Mouse (Mus musculus) heart, postnatal 10 days (tissue): ENCODE measurements around the gene Olfr573-ps1. TPM values are rescaled to one million over a fixed set of nuclear protein-coding genes. Genes with fewer than 3 reads are reported as not detected.

Source experiments
- DNase-seq, 2 experiments: peaks; one replicate each; pipeline ENCODE4 v3.0.0; 2021
- intact Hi-C: fragments of 180-260 bp; cut with DNase I; formaldehyde crosslinking; loops from one replicate; pipeline ENCODE4 v1.15.1; 2025
- total RNA-seq, 2 experiments: library from RNA; stranded (reverse); gene quantifications; 2 replicates each; pipeline ENCODE4 v1.2.3; 2021

Gene Olfr573-ps1
- total RNA-seq: not detected

GRCm38 (mm10) chr7:102942475-102942874, at the start of gene Olfr573-ps1:
Gene Olfr573-ps1, minus strand, starts transcription at chr7:102942575.
- no peak for DNase-seq
- intact Hi-C loops: no loop called here

- intact Hi-C loops: no loop called here
- no peak for DNase-seq
Observed at GRCm38 (mm10) chr7:102989224-102989623, 46.8 kb upstream of the Olfr573-ps1 start, which contains the start of gene Olfr578. Gene Olfr578, minus strand, starts transcription at chr7:102989324.

- intact Hi-C loops: no loop called here
- DNase-seq: no peak
Observed at GRCm38 (mm10) chr7:102975843-102976242, 33.5 kb upstream of the Olfr573-ps1 start, which contains the start of gene Olfr577. Gene Olfr577, minus strand, starts transcription at chr7:102975943.

- no peak for DNase-seq
Observed at GRCm38 (mm10) chr7:102974399-102974798, 32.0 kb upstream of the Olfr573-ps1 start.

GRCm38 (mm10) chr7:102962360-102962759, 20.0 kb upstream of the Olfr573-ps1 start, which contains the start of gene Olfr576:
Gene Olfr576, plus strand, starts transcription at chr7:102962660.
- DNase-seq: no peak
- intact Hi-C loops: no loop called here

More at GRCm38 (mm10) chr7:102974399-102974798, 32.0 kb upstream of the Olfr573-ps1 start:
- intact Hi-C loops: no loop called here

- DNase-seq: no peak
- intact Hi-C loops: no loop called here
Observed at GRCm38 (mm10) chr7:102958593-102958992, 16.2 kb upstream of the Olfr573-ps1 start, which contains the start of gene Olfr575. Gene Olfr575, minus strand, starts transcription at chr7:102958775.

- intact Hi-C loops: no loop called here
- DNase-seq: no peak
Observed at GRCm38 (mm10) chr7:102958137-102958536, 15.8 kb upstream of the Olfr573-ps1 start.

GRCm38 (mm10) chr7:102950732-102951131, 8.4 kb upstream of the Olfr573-ps1 start:
- DNase-seq: no peak
- intact Hi-C loops: no loop called here

- intact Hi-C loops: no loop called here
- no peak for DNase-seq
Observed at GRCm38 (mm10) chr7:102948167-102948566, 5.8 kb upstream of the Olfr573-ps1 start, which contains the start of gene Olfr574. Gene Olfr574, plus strand, starts transcription at chr7:102948467.

GRCm38 (mm10) chr7:102943417-102943816, 1.0 kb upstream of the Olfr573-ps1 start:
- DNase-seq: no peak
- intact Hi-C loops: no loop called here

- intact Hi-C loops: no loop called here
Observed at GRCm38 (mm10) chr7:102927105-102927504, 15.3 kb downstream of the Olfr573-ps1 start.

GRCm38 (mm10) chr7:102924109-102924508, 18.3 kb downstream of the Olfr573-ps1 start, which contains the start of gene Olfr572:
Gene Olfr572, plus strand, starts transcription at chr7:102924409.
- DNase-seq: no peak
- intact Hi-C loops: no loop called here

More at GRCm38 (mm10) chr7:102927105-102927504, 15.3 kb downstream of the Olfr573-ps1 start:
- DNase-seq: no peak

- DNase-seq: peak; percentile 32 to 62
Observed at GRCm38 (mm10) chr7:102919632-102920031, 22.7 kb downstream of the Olfr573-ps1 start.

GRCm38 (mm10) chr7:102917032-102917875, 25.1 kb downstream of the Olfr573-ps1 start, which contains the start of gene Olfr571:
Gene Olfr571, minus strand, starts transcription at chr7:102917536.
- intact Hi-C loops: loop anchor here (10.0 kb wide), 1 partner anchor 222 kb away; the partner anchor contains the start of gene Olfr557
- no peak for DNase-seq

More at GRCm38 (mm10) chr7:102919632-102920031, 22.7 kb downstream of the Olfr573-ps1 start:
- intact Hi-C loops: loop anchor here (2.0 to 10.0 kb wide), 3 partner anchors 225 to 407 kb away; partner anchors contain the start of genes Olfr556 and Olfr557

- intact Hi-C loops: loop anchor here (10.0 kb wide), 1 partner anchor 222 kb away; the partner anchor contains the start of gene Olfr557
- DNase-seq: no peak
Observed at GRCm38 (mm10) chr7:102916405-102916804, 26.0 kb downstream of the Olfr573-ps1 start.

GRCm38 (mm10) chr7:102915261-102915660, 27.1 kb downstream of the Olfr573-ps1 start:
- DNase-seq: no peak
- intact Hi-C loops: loop anchor here (10.0 kb wide), 1 partner anchor 220 kb away; the partner anchor contains the start of gene Olfr557

Other genes with a start within 250 kb of the Olfr573-ps1 start
- gene Olfr557, start 246.7 kb downstream of the Olfr573-ps1 start, total RNA-seq: not detected
- gene Olfr558, start 240.4 kb downstream of the Olfr573-ps1 start, total RNA-seq: 1 to 10 TPM; 6.2 TPM
- gene Olfr33, start 223.5 kb downstream of the Olfr573-ps1 start, total RNA-seq: not detected
- gene Olfr559, start 215.1 kb downstream of the Olfr573-ps1 start, total RNA-seq: not detected
- under 1 TPM; 0.12 to 0.57 TPM for gene Olfr560, start 183.2 kb downstream of the Olfr573-ps1 start, total RNA-seq
- gene Olfr78, start 183.1 kb downstream of the Olfr573-ps1 start, total RNA-seq: 1 to 10 TPM; 2.1 to 2.2 TPM
- gene Olfr561, start 171.4 kb downstream of the Olfr573-ps1 start, total RNA-seq: not detected
- not detected for gene Olfr564, start 139.1 kb downstream of the Olfr573-ps1 start, total RNA-seq
- not detected for gene Olfr566, start 83.8 kb downstream of the Olfr573-ps1 start, total RNA-seq
- not detected for gene Olfr568, start 65.5 kb downstream of the Olfr573-ps1 start, total RNA-seq
- not detected for gene Olfr569, start 51.7 kb downstream of the Olfr573-ps1 start, total RNA-seq
- not detected for gene Olfr570, start 48.0 kb downstream of the Olfr573-ps1 start, total RNA-seq
- not detected for gene Olfr571, start 25.0 kb downstream of the Olfr573-ps1 start, total RNA-seq
- gene Olfr572, start 18.2 kb downstream of the Olfr573-ps1 start, total RNA-seq: not detected
- not detected for gene Olfr574, start 5.9 kb upstream of the Olfr573-ps1 start, total RNA-seq
- gene Olfr575, start 16.2 kb upstream of the Olfr573-ps1 start, total RNA-seq: not detected
- not detected for gene Olfr576, start 20.1 kb upstream of the Olfr573-ps1 start, total RNA-seq
- gene Olfr577, start 33.4 kb upstream of the Olfr573-ps1 start, total RNA-seq: not detected
- gene Olfr578, start 46.7 kb upstream of the Olfr573-ps1 start, total RNA-seq: not detected
- not detected for gene Olfr582, start 95.4 kb upstream of the Olfr573-ps1 start, total RNA-seq
- not detected for gene Olfr583, start 108.7 kb upstream of the Olfr573-ps1 start, total RNA-seq
- not detected for gene Olfr584, start 139.3 kb upstream of the Olfr573-ps1 start, total RNA-seq
- not detected for gene Olfr585, start 155.1 kb upstream of the Olfr573-ps1 start, total RNA-seq
- gene Olfr586, start 183.1 kb upstream of the Olfr573-ps1 start, total RNA-seq: not detected
- gene Olfr588-ps1, start 198.3 kb upstream of the Olfr573-ps1 start, total RNA-seq: not detected
- gene Olfr589, start 213.8 kb upstream of the Olfr573-ps1 start, total RNA-seq: not detected
- gene Olfr591, start 235.8 kb upstream of the Olfr573-ps1 start, total RNA-seq: not detected
- gene Olfr592, start 242.2 kb upstream of the Olfr573-ps1 start, total RNA-seq: not detected